Mouse (Mus musculus) naive thymus-derived CD4-positive, alpha-beta T cell, adult 2 months (primary cell): ENCODE data around the gene Pkm.

Experiments used
- DNase-seq: peaks from one replicate; pipeline ENCODE4 v3.0.0-alpha.2; 2011; ENCODE audit warnings: low read depth

Pkm gene

DNA sequence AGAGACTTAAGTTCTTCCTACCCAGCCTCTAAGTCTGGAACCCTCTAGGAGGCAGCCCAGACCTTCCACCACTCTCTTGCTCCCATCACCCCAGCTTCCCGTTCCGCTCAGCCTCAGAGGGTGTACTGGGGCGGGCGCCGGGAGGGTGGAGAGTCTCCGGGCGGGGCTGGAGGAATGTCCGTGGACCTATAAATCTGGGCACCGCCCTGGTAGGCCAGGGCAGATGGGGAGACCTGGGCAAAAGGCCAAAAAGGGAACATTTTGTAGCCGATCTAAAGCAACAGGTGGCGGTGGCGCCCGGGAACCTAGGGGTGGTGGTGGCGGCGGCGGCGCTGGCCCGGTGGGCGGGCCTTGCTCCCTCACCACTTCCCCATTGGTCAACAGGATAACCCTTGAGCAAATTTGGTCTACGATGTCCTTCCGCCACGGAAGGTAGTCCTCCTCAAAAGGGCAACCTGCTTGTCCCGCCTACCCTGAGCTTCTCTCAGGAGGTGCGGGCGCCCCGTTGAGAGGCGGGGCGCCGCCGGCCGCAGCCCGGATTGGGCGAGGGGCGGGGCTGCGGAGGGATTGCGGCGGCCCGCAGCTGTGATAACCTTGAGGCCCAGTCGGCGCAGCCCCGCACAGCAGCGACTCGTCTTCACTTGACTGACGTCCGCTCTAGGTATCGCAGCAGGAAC lies at the start of gene Pkm:
TSS of gene Pkm (plus strand) at position 411 of the 677 bp plus-strand sequence.
- DNase-seq = peak; percentile 99

DNA sequence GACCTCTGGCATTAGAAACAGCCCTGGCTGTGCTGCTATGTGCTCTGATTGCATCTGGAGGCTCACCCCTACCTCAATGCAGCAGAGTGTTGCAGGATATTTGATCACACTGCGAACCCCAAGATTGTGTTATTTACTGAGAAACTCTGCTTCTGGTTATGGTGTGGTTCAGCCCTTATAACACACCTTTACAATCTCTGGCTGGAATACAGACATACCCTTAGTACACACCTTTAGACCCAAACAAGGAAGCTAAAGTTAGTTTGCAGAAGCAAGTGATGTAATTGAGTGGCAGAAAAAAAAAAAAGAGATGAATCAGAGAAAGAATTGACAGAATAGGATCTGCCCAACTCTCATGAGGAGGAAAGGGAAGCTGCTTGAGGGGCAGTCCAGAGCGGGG lies 45.2 kb upstream of the Pkm start:
- no peak for DNase-seq

DNA sequence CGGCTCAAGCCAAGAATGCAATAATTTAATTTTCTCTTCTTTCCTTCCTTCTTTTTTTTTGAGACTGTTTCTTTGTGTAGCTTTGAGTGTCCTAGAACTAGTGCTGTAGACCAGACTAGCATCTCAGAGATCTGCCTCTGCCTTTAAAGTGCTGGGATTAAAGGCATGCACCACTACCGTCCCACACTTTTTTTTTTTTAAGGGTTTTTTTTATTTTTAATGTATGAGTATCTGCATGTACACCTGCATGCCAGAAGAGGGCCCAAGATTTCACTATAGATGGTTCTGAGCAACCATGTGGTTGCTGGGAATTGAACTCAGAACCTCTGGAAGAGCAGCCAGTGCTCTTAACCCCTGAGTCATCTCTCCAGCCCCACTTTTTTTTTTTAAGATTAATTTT lies 40.4 kb upstream of the Pkm start:
- no peak for DNase-seq

DNA sequence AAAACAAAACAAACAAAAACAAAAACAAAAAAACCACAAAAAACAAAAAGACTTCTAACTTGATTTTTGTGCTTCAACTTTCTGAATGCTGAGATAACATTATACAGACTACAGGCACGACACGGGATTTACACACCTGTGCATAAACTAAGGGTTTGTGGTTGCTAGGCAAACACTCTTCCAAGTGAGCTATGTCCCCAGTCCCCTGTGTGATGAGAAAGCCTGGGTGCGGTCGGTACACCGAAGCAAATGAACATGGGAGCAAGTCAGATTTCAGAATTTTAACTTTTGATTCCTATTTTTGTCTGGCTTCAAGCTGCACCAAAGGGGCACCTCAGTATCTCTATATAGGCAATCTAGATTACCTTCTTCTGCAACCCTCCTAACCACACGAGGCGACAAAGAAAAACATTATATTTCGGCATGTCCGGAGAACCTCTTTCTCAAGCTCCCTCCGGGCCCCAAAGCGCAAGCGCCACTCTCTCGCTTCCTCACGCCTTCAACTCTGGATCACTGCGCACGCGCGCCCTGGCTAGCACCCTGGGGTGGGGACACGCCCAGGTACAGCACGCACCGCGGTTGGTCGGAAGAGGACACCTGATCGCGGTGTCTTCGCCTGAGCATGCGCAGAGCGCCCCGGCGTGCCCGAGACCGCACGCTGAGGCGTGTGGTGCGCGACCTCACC lies 39.4 kb upstream of the Pkm start, which contains the start of gene Parp6:
TSS of gene Parp6 (plus strand) at position 663 of the 685 bp plus-strand sequence.
- peak; percentile 100 for DNase-seq

DNA sequence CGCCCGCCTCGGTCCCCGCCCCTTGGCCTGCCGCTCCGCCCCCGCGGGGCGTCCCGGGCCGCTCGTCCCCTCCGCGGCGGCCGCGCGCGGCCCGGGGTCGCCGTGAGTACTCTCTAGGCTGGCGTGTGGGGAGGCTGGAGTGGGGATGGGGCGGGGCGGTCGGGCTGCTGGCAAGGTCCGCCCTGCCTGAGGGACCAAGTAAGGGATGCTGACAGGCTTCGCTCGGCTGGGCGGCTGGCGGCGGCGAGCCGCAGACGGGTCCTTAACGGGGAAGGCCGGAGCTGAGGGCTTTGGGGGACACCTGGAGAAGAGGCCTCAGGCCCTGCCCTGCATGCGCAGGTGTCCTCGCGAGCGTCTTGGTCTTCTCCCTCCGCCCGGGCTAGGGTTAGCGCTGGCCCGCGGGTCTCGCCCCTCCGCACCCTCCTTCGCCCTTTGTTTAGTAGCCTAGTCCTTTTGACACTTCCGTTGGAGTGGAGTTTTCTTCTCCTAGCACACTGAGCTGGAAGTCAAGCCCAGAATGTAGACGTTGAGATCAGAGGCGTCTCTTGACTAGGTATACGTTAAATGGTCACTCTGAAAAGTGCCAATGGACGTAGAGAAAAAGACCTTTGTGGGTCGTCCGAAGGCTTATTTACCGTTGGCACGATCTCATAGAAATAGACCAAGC lies 38.7 kb upstream of the Pkm start:
- DNase-seq = no peak

DNA sequence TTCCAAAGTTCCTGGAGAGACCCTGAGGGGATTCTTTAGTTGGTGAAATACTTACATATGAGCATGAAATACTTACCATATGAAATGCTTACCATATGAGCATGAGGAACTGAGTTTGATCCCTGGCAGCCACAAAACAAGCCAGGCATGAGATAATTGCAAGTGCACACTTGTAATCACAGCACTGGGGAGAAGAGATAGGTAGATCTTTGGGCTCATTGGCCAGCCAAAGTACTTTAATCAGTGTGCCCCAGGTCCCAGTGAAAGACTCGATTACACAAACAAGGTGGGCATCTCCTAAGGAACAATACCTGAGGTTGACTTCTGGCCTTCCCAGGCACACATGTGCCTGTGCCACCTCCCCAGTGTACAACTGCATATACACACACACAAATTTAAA lies 17.8 kb upstream of the Pkm start:
- DNase-seq = no peak

DNA sequence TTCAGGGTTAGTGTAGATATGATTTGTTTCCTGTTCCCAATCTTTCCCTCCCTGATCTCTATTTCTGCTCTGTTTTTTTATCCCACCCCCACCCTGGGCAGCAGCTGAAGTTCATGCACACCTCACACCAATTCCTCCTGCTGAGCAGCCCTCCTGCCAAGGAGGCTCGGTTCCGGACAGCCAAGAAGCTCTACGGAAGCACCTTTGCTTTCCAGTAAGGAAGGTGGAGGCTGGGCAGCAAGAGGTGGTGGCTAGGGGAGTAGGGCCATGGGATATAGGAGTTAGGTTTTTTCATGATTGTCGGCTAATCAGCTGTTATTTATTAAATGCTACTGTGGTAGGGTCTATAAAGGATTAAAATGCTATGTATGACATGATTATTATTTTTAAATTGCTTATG lies 16.2 kb upstream of the Pkm start:
- no peak for DNase-seq

DNA sequence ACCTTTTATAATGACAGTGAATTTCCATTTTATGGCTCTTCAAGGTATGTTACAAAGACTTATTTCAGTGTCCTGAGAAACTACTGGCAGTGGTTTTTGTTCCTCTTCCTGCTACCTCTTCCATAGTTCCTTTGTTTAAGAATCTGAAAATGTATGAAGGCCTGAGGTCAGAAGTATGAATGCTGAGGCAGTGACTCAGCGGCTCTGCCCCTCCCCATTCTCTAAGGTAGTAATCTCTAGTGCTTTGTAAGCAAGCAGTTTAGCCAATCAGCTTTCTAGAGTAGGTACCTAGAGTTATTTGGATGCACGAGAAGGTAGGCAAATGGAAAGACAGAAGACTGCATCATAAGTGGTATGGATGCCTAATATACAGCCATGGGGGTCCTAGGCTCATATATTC lies 14.8 kb upstream of the Pkm start:
- no peak for DNase-seq

DNA sequence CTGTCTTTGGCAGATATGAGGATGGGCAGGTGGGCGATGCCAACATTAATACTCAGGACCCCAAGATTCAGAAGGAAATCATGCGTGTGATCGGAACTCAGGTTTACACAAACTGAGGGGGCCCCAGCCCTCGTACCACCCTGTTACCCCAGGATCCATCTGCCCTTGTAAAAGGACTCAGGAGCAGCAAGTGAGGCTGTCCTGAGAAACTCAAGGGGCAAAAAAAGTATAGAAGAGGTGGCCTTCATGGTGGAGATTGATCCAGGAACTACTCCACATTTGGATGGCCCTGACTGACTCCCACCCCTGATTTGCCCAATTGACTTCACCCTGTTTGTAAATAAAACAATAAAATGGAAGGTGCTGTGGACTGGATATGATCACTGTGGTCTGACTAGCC lies 6.3 kb upstream of the Pkm start:
- no peak for DNase-seq

DNA sequence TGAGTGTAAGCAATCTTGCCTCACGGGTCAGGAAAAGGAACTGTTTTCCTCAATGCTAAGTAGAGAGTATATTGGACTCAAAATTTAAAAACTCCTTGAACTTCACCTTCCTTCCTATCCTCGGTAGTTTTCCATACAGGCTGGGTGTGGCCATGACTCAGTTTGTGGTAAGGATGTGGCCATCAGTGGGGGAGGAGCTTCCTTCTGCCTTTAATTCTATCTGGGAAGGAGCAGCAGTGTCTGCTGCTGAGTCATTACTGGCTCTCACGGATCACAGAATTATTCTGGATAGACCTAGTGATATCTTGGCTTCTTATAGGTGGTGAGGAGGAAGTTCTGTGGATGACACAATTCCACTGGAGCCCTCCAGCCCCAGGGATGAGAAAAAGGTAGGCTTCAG lies 2.8 kb upstream of the Pkm start:
- DNase-seq = no peak

DNA sequence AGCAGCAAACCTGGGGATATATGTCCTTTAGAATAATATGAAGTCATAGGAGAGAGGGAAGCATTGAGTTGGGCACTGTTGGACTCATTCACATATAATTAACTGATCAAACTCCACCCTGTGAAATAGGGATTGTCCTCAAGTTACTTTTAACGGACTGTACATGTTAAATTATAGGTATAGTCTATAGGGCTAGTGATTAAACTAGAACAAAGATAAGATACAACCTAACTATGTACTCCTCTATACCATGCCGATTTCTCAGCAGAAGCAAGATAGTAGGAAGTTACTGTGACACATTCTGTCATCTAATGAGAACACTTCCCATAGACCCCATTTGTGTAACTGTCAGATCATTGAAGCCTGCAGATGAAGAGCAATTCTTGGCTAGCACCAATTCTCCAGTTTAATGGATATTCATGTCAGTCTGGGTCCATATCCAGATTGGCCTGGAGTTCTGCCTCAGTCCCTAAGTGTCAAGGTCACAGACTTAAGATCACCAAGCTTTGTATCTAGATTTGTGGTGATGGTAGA lies 1.7 kb upstream of the Pkm start:
- no peak for DNase-seq

DNA sequence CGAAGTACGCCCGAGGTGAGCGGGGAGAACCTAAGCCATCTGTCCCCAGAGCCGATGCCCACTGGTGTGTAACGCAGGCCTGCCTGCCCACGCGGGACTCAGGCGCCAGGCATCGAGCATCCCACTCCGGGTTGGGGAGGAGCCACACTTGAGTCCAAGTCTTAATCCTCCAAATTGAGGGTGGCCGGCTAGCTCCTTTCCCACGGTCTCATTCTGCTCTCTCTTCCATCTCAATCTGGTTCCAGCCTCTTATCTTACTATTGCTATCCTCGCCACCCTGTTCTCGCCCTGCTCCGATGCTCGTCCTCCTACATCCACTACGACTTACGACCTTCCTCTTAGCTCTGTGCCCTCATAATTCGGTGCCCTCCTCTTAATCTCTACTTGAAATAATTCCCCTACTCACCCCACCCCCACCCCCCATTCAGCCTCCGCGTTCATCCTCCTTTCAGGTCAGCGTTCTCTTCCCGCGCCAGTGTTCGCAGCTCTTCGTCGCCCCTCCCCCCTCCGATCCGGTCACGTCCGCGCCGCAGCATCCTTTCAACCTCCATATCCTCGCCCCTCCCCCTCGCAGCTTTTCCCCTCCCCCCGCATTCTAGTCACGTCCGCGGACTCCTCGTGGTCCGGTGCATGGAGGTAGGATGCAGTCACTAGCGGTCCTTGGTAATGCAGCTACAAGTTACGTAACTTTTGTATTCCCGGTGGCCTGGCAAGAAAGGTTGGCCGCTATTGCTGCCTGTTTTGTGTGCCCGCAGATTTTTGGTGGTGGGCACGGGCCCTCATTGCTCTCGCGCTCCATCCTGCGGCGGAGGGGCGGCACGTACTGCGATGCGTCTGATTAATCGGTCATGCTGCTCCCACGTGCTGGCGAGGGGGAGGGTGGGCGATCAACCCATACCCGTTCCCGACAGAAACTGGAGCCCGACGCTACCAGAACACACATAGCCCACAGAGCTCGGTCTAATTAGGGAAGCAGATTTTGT lies 758 bp downstream of the Pkm start:
- peak; percentile 81 for DNase-seq

DNA sequence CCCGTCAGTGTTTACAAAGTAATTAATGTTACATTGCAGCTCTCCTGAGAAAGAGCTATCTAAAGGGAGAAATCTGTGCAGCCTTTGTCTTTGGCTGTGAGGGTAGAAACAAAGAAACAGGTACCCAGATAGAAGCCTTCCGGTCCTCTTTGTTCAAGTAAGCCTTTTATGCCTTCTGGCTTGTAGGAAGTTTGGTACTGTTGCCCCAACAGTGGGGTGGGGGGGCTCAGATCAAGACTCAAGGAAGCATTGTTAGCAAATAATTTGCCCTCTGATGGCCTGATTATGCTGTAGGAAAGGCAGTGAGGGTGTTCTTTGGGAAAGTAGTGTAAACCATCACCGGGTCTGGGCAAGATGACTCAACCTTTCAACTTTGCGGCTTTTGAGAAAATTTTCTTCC lies 2.0 kb downstream of the Pkm start:
- peak; percentile 56 for DNase-seq

DNA sequence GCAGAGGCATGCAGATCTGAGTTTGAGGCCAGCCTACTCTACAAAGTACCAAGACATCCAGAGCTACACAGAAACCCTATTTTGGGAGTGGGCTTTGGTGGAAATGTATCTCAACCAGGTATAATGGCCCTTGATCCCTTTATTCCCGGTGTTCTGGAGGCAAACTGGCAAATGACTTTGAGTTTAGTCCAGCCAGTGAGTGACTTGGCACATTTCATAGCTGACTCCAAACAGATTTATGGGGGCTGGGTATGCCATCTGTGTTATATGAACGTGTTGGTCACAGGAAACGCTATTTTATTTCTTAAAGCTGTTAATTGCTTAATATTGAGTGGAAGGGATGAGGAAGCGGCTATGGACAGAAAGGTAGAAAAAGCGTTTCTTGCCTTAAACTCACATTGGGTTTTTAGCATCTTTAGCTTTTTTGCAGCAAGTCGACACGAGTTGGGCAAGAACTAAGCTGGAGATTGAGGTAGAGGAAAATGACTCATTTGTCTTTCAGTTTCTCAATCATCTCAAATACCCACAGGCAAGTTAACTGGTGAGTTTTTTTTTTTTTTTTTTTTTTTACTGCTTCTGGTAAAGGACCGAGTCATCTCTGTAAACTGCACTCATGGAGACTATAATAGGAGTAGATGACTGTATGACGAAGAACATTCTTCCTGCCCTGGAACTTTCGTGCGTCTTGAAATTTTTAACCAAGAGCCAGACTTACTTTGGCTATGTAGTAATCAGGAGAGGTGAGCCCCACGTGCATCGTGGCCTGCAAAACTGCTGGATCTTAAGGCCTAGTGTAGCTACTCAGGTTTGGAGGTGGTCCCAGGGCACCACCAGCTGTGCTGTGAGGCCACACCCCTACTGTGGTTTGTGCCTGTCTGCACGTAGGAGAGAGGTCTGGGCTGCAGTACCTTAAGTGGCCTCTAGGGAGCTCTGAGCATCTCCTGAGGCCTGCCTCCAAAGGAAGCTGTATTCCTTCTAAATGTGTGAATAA lies 3.2 kb downstream of the Pkm start:
- DNase-seq = peak; percentile 92

DNA sequence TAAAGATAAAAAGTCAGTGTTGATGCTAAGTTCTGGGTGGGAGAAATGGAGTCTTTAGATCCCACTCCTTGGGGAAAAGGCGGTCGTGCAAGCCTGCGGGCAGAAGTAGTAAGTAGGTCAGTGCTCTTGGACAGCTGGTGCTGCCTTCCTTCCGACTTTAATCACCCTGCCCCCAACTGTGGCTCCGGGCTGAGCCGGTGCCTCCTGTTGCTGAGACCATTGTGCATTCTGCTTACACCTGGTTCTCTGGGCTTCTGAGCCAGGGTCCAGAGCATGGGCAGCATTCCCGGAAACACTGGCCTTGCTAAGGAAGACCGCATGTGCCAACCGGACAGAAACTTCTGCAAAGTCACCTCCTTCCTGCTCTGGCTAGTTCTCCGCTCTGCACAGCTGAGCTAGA lies 4.3 kb downstream of the Pkm start:
- no peak for DNase-seq

DNA sequence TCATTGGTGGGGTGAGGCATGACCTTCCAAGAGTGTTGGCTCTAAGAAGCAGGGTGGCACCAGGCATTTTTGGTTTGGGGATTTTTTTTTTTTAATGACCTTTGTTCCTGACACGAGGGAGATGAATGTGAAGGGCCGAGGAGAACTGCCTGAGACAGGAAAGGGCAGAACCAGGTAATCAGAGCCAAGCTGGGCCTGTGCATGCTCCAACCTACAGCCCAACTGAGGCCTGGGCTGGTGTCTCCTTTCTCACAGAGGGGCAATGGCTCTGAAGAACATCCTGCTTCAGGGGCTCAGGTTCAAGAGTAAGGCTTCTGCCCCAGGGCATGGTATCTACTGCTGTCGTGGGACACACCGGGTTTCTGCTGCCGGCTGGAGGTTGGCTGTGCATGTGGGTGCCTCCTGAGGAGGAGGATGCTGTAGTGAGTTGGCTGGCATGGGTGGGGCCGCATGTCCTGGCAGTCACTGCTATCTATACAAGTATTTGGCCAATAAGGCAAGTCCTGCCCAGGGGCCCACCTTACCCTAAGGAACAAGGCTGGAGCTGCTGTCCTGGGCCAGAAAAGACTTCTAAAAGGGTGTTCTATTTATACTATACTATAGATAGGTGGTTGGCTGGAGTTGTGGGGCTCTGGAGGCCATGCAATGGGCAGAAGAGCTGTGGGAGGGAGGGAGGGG lies 5.3 kb downstream of the Pkm start:
- no peak for DNase-seq

DNA sequence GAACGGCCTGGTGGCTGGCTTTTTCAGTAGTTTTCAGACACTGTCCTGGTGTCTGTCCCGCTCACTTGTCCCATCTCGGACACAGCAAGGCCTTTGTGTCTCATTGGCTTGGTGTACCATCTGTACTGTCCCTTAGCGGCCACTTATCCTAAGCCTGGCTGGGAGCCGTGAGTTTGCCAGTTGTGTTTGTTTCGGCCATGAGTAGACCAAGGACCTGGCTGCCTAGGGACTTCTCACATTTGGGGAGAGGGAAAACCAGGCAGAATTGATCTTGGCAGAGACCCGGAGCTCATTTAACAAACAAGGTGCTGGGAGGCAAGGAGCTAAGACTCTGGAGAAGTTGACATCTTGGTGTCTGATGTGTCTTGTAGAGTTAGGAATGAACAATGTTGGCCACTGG lies 7.1 kb downstream of the Pkm start:
- no peak for DNase-seq

DNA sequence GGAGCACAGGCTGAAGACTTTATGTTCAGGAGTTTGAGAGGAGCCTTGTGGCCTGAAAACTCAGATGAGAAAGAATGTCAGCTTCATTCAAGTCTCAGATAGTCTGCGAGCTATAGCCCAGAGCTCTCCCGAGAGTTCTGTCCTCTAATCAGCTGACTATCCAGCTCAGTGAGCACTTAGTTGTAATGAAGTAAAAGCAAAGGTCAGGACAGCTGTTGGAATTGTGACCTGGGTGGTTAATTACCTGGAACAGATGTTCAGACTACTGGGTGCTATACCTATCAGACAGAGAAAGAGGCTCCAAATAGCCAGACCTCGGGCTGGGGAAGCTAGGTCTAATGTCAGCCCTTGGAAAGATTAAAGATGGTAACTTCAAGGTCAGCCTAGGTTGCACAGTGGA lies 7.8 kb downstream of the Pkm start:
- DNase-seq = no peak

DNA sequence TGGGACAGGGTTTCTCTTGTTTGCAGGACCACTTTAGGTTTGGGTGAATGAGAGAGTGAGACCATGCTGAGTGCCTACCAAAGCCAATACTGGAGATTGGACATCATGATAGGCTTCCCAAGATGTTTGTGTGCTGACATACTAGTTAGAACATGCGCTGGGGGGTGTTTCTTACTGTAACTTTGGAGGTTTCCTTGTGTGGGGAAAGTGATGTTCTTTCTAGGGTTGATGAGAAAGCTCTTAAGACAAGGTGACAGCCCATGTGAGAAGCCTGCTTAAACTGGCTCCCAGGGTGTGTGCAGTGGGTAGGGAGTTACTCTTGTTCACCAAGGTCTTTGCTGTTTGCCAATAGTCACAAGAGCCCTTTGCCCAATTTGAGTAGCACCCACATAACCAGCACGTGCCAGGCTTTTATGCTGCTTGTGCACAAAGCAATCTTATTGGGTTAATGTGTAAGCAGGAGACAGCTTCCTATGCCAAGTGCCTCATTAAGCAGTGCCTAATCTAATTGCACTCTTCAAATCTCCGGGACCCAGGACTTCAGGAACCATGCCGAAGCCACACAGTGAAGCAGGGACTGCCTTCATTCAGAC lies 8.6 kb downstream of the Pkm start:
- no peak for DNase-seq

DNA sequence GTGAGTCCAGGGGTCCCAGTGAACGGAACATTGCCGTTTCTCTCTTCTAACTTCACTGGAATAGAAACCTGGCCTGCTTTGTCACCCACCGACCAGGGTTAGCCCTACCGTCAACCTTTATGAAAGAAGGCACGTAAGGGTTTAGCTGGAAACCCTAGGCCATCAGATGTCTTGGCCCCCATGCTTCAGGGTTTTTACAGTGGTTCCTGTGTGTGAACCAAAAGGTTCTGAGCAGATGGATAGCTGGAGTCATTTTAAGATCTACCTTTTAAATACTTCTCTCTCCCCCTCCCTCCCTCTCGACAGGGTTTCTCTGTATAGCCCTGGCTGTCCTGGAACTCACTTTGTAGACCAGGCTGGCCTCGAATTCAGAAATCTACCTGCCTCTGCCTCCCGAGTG lies 9.8 kb downstream of the Pkm start:
- no peak for DNase-seq
